Mouse (Mus musculus) liver, adult 2 months (tissue): ENCODE measurements around the gene Hmx2.

ENCODE experiments used
- CTCF ChIP-seq: fragments of 200-500 bp; IDR thresholded peaks from 2 replicates; pipeline ENCODE4 v1.5.1; 2011; ENCODE audit warnings: low read depth, low read length, control low read depth
- POLR2A ChIP-seq: fragments of 200-500 bp; IDR thresholded peaks from 2 replicates; pipeline ENCODE4 v1.6.1; 2011; ENCODE audit warnings: low read length, control low read depth; ENCODE audit not compliant: insufficient read depth; ENCODE audit errors: extremely low read depth

DNA sequence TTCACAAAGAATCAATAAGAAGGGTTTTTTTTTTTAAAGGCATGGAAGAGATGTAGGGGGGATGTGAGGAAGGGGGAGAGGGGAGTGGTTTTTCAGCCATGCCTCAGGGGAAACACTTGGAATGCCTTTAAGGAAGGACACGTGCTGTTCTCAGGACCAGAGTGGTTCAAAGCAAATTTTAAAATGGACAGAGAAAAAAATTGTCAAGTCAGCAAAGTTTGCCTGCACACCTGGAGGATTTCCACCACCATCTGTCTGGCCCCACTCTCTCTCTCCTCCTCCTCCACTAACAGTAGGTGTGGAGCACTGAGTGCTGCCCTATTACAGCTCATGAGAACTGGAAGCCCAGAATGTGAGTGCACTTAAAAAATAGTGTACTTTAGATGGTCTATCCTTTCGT lies 44.8 kb upstream of the Hmx2 start:
- TF ChIP-seq CTCF, result no peak
- TF ChIP-seq POLR2A, result no peak
